Mouse (Mus musculus) hindbrain, embryonic 12.5 days (tissue): Measurements from ENCODE around the gene Trim16. TPM values are rescaled to one million over a fixed set of nuclear protein-coding genes. Genes with fewer than 3 reads are reported as not detected.

Experiments
- ATAC-seq: fragments of 200-750 bp; cut with Nextera tagmentation; 2 replicates; pipeline ENCODE4 v1.8.0; 2017; ENCODE audit warnings: moderate TSS enrichment; ENCODE audit not compliant: low FRiP score
- H3K27ac ChIP-seq: fragments of 300-500 bp; sonication (generic); 2 replicates; pipeline ENCODE4 v1.5.1; 2016; ENCODE audit warnings: mild to moderate bottlenecking
- H3K27me3 ChIP-seq: fragments of 300-500 bp; sonication (generic); 2 replicates; pipeline ENCODE4 v1.6.1; 2016; ENCODE audit warnings: mild to moderate bottlenecking
- H3K36me3 ChIP-seq: fragments of 300-500 bp; sonication (generic); 2 replicates; pipeline ENCODE4 v1.6.1; 2016; ENCODE audit warnings: mild to moderate bottlenecking
- H3K4me1 ChIP-seq: fragments of 300-500 bp; sonication (generic); 2 replicates; pipeline ENCODE4 v1.6.1; 2016
- H3K4me2 ChIP-seq: fragments of 300-500 bp; sonication (generic); replicated peaks from 2 replicates; pipeline ENCODE4 v1.6.1; 2016; ENCODE audit warnings: mild to moderate bottlenecking
- H3K4me3 ChIP-seq: fragments of 300-500 bp; sonication (generic); 2 replicates; pipeline ENCODE4 v1.5.1; 2016; ENCODE audit warnings: mild to moderate bottlenecking
- H3K9ac ChIP-seq: fragments of 300-500 bp; sonication (generic); 2 replicates; pipeline ENCODE4 v1.6.1; 2016; ENCODE audit warnings: mild to moderate bottlenecking, moderate library complexity
- H3K9me3 ChIP-seq: fragments of 300-500 bp; sonication (generic); replicated peaks from 2 replicates; pipeline ENCODE4 v1.6.1; 2016; ENCODE audit warnings: mild to moderate bottlenecking
- WGBS: fragments of 180-500 bp; shearing (Covaris S2); methylation state at CpG from one replicate; pipeline ENCODE4 v1.1.7; 2016; 5-methylcytosine and 5-hydroxymethylcytosine counted together
- polyA plus RNA-seq: library from polyadenylated mRNA; unstranded; fragments of >200 nt; fragmentation: Nextera tagmentation; extraction: Ambion mirVana; gene quantifications from 2 replicates; pipeline ENCODE4 v1.2.1, GENCODE M21; 2016

Trim16 gene
- polyA plus RNA-seq: 8.0 and 9.4 TPM in 2 replicates

DNA sequence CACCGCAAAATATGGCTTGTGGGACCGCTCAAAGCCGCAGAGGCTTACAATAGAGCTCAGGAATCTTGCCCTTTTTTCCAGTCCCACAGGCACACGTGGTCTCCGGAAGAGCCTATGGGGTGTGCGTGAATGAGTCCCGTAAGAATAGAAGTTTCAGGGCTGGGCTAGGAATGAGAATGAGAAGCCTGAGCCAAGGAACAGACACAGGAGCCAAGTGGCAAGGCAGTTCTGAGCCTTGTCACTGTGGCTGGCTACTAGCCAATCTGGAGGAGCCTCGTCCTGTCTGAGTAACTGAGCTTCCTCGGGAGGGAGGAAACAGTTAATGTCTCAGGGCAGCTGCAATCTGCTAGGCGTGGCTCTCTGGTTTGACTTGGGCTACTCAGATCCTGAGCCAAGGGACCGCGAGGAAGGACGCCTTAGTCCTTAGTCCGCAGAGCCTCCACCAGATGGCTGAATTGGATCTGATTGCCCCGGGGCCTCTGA lies at the start of gene Trim16:
TSS of gene Trim16 (plus strand) at position 173 of the 483 bp plus-strand sequence.
- no peaks in the 10 kb centered on the region for H3K27me3 ChIP-seq
- H3K36me3 ChIP-seq: no peaks in the 10 kb centered on the region
- H3K27ac ChIP-seq: peak within 1 kb of the TSS; percentile 64
- no peaks in the 10 kb centered on the region for H3K9me3 ChIP-seq
- peak; percentile 84 for ATAC-seq
- H3K4me1 ChIP-seq: peaks cover 18% of the 10 kb centered on the region
- H3K9ac ChIP-seq: peak within 1 kb of the TSS; percentile 51
- H3K4me2 ChIP-seq: peak within 1 kb of the TSS; percentile 71
- WGBS: 10% methylated on average over 15 of the region's 15 CpGs
- H3K4me3 ChIP-seq: peak within 1 kb of the TSS; percentile 41

DNA sequence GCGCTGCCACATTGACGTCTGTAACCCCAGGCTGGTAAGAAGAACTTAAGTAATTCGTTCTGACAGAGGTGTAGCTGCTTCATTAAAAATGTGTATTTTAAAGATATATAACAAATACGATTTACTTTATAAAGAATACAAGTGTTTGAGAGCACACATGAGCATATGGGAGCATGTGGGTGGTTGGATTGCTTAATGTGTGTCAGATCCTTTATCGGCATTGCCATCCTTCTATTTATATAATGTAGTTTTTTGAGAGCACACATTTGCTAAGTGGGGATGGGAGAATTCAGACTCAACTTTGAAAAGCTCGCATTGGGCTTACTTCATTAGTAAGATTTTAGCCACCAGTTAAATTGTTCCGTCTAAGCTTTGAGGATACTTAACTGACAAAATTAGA lies 43.5 kb upstream of the Trim16 start:
- Histone ChIP-seq H3K9me3 (peaks cover 64% of the 10 kb centered on the region), H3K9ac (no peak overlapping the region), H3K4me1 (no peaks in the 10 kb centered on the region), H3K27me3 (no peaks in the 10 kb centered on the region), H3K36me3 (peaks cover 58% of the 10 kb centered on the region), H3K4me3 (no peak overlapping the region), H3K27ac (no peak overlapping the region), H3K4me2 (no peak overlapping the region)
- 95% methylated on average over 7 of the region's 7 CpGs for WGBS
- ATAC-seq: no peak

GRCm38 (mm10) chr11:62788935-62789616 lies 31.0 kb upstream of the Trim16 start, which contains the start of gene Zfp286:
Zfp286 (minus strand) TSS chr11:62789462.
- Histone ChIP-seq H3K4me3 (peak within 1 kb of the TSS; percentile 59), H3K4me1 (peaks cover 7% of the 10 kb centered on the region), H3K9ac (peak within 1 kb of the TSS; percentile 83), H3K36me3 (peaks cover 24% of the 10 kb centered on the region), H3K9me3 (peaks cover 7% of the 10 kb centered on the region; the same call in 1 of the 2 replicates), H3K27me3 (no peaks in the 10 kb centered on the region), H3K4me2 (peak within 1 kb of the TSS; percentile 60), H3K27ac (peak within 1 kb of the TSS; percentile 66; the same call in 1 of the 2 replicates)
- ATAC-seq: peak; percentile 95
- whole genome bisulfite sequencing: 8% methylated on average over 34 of the region's 34 CpGs

GRCm38 (mm10) chr11:62789617-62789936 lies 30.5 kb upstream of the Trim16 start:
- Histone ChIP-seq H3K4me2 (peak overlapping the region; percentile 60), H3K9ac (peak overlapping the region; percentile 83), H3K27me3 (no peaks in the 10 kb centered on the region), H3K4me1 (peaks cover 7% of the 10 kb centered on the region), H3K4me3 (peak overlapping the region; percentile 59), H3K27ac (peak overlapping the region; percentile 55; the same call in 1 of the 2 replicates), H3K36me3 (peaks cover 19% of the 10 kb centered on the region), H3K9me3 (peaks cover 2% of the 10 kb centered on the region; the same call in 1 of the 2 replicates)
- no peak; the same call in 1 of the 2 replicates for ATAC-seq
- WGBS: 58% methylated on average over 3 of the region's 3 CpGs

DNA sequence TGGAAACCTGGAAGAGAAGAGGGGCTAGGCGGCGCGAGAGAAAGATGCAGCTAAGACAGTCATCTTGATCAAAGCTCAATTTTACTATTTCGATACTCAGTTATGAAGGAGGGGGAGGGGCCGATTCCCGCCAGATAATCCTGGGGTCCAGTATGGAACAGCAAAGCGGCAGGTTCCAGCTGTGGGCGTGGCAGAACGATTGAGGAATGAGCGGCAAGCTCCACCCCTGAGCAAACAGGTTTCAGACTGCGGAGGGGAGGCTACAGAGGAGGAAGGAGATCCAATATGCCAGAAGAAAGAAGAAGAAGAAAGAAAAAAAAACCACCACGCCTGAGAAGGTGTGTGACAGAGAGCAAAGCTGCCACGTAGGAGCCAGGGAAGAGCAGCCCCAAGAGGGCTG lies 15.9 kb upstream of the Trim16 start:
- H3K9me3 ChIP-seq: peaks cover 5% of the 10 kb centered on the region; the same call in 1 of the 2 replicates
- no peaks in the 10 kb centered on the region for H3K4me1 ChIP-seq
- H3K9ac ChIP-seq: no peak overlapping the region
- ATAC-seq: no peak
- H3K4me3 ChIP-seq: no peak overlapping the region
- WGBS: 57% methylated on average over 13 of the region's 13 CpGs
- no peaks in the 10 kb centered on the region for H3K36me3 ChIP-seq
- H3K27me3 ChIP-seq: no peaks in the 10 kb centered on the region
- no peak overlapping the region for H3K27ac ChIP-seq
- no peak overlapping the region for H3K4me2 ChIP-seq

DNA sequence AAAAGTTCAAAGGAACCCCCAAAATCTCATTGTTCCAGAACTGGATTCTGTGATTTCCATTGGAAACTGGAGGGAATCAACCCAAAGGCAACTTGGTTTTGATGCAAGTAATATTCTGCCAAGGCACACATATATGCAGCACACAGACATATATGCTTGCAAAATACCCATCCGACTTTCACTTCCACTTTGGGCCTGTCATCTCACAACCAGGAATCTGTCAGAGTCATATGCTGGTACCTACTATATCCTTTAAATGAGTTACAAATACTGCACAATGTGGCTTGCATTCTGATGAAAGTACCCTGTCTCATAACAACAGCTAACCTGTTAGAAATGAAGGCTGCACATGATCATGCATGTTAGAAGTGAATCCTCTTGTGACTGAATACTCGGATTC lies 12.1 kb upstream of the Trim16 start:
- no peak overlapping the region for H3K4me3 ChIP-seq
- no peak overlapping the region for H3K27ac ChIP-seq
- H3K27me3 ChIP-seq: no peaks in the 10 kb centered on the region
- 83% methylated on average over 2 of the region's 2 CpGs for WGBS
- ATAC-seq: no peak
- H3K9ac ChIP-seq: no peak overlapping the region
- no peaks in the 10 kb centered on the region for H3K4me1 ChIP-seq
- peaks cover 5% of the 10 kb centered on the region; the same call in 1 of the 2 replicates for H3K9me3 ChIP-seq
- H3K36me3 ChIP-seq: no peaks in the 10 kb centered on the region
- H3K4me2 ChIP-seq: no peak overlapping the region

- WGBS: 75% methylated on average over 4 of the region's 4 CpGs
- no peak overlapping the region for H3K27ac ChIP-seq
- H3K4me2 ChIP-seq: no peak overlapping the region
- no peaks in the 10 kb centered on the region for H3K4me1 ChIP-seq
- no peak overlapping the region for H3K4me3 ChIP-seq
- H3K9me3 ChIP-seq: peaks cover 5% of the 10 kb centered on the region; the same call in 1 of the 2 replicates
- H3K9ac ChIP-seq: no peak overlapping the region
- ATAC-seq: no peak
- no peaks in the 10 kb centered on the region for H3K27me3 ChIP-seq
- no peaks in the 10 kb centered on the region for H3K36me3 ChIP-seq
These were observed 10.8 kb upstream of the Trim16 start for GRCm38 (mm10) chr11:62809201-62809600.

- Histone ChIP-seq H3K4me1 (no peaks in the 10 kb centered on the region), H3K36me3 (no peaks in the 10 kb centered on the region), H3K27me3 (no peaks in the 10 kb centered on the region), H3K9me3 (no peaks in the 10 kb centered on the region), H3K4me3 (no peak overlapping the region), H3K9ac (no peak overlapping the region), H3K4me2 (no peak overlapping the region), H3K27ac (no peak overlapping the region)
- ATAC-seq: no peak
- 91% methylated on average over 6 of the region's 6 CpGs for WGBS
These were observed 7.8 kb upstream of the Trim16 start for GRCm38 (mm10) chr11:62812268-62812667.

- no peaks in the 10 kb centered on the region for H3K36me3 ChIP-seq
- H3K4me3 ChIP-seq: no peak overlapping the region
- H3K27me3 ChIP-seq: no peaks in the 10 kb centered on the region
- no peaks in the 10 kb centered on the region for H3K4me1 ChIP-seq
- H3K9me3 ChIP-seq: no peaks in the 10 kb centered on the region
- H3K4me2 ChIP-seq: no peak overlapping the region
- H3K9ac ChIP-seq: no peak overlapping the region
- 69% methylated on average over 1 of the region's 1 CpGs for WGBS
- no peak for ATAC-seq
- no peak overlapping the region for H3K27ac ChIP-seq
These were observed 6.5 kb upstream of the Trim16 start for GRCm38 (mm10) chr11:62813497-62813896.

- no peaks in the 10 kb centered on the region for H3K4me1 ChIP-seq
- no peak for ATAC-seq
- WGBS: 72% methylated on average over 6 of the region's 6 CpGs
- no peak overlapping the region for H3K4me2 ChIP-seq
- no peaks in the 10 kb centered on the region for H3K36me3 ChIP-seq
- no peak overlapping the region for H3K9ac ChIP-seq
- no peaks in the 10 kb centered on the region for H3K9me3 ChIP-seq
- no peaks in the 10 kb centered on the region for H3K27me3 ChIP-seq
- H3K4me3 ChIP-seq: no peak overlapping the region
- no peak overlapping the region for H3K27ac ChIP-seq
These were observed 5.9 kb upstream of the Trim16 start for GRCm38 (mm10) chr11:62813970-62814624.

DNA sequence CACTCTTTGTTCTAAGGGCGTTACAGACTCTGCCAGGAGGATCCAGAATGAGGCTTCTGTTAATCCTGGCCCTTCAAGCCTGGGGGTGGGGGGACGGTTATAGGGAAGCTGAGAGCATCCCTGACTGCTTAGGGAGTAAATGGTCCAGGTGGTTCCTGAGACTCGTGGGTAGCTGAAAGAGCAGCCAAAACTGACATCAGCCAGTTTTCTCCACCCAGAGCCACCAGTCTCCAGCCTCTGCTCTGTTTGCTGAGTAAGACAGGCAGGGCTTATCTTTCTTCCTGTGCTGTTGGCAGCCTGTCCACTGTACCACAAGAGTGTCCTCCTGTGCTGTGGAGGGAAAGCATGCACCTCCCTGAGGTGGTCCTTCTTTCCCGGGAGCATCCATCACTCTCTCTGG lies 5.4 kb upstream of the Trim16 start:
- WGBS: 61% methylated on average over 4 of the region's 4 CpGs
- no peak overlapping the region for H3K4me3 ChIP-seq
- H3K9me3 ChIP-seq: no peaks in the 10 kb centered on the region
- no peak overlapping the region for H3K27ac ChIP-seq
- no peaks in the 10 kb centered on the region for H3K36me3 ChIP-seq
- no peak for ATAC-seq
- no peaks in the 10 kb centered on the region for H3K27me3 ChIP-seq
- no peaks in the 10 kb centered on the region for H3K4me1 ChIP-seq
- no peak overlapping the region for H3K4me2 ChIP-seq
- no peak overlapping the region for H3K9ac ChIP-seq

DNA sequence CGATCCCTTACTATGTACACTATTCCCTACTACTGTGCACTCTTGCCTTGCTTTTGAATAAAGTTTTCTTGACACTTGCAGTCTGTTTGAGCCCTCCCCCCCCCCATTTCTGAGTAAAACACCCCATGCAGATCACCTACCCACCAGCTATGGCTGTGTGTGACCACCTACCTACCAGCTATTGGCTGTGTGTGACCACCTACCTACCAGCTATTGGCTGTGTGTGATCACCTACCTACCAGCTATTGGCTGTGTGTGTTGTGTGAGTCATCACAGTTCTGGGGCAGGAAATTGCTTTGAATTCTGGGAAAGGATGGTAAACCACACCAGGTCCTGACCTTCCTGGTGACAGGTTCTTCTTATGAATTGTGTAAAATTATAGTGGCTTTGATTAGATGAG lies 4.6 kb upstream of the Trim16 start:
- Histone ChIP-seq H3K4me1 (peaks cover 5% of the 10 kb centered on the region), H3K4me2 (no peak overlapping the region), H3K9ac (no peak overlapping the region), H3K27ac (no peak overlapping the region), H3K27me3 (no peaks in the 10 kb centered on the region), H3K36me3 (no peaks in the 10 kb centered on the region), H3K9me3 (no peaks in the 10 kb centered on the region), H3K4me3 (no peak overlapping the region)
- WGBS: 86% methylated on average over 1 of the region's 1 CpGs
- ATAC-seq: no peak
